Mouse (Mus musculus) CD8-positive naive resting alpha-beta T cell, adult 2 months (primary cell): Measurements from ENCODE around the gene Arsj.
A peak's percentile ranks its signal among the peaks of the same experiment; 100 is the strongest.

ENCODE experiments used
- DNase-seq, 2 experiments: peaks; one replicate each; pipeline ENCODE4 v3.0.0; 2022; ENCODE audit warnings: low read depth in 2 of 2, low spot score in 2 of 2

Arsj gene

DNA sequence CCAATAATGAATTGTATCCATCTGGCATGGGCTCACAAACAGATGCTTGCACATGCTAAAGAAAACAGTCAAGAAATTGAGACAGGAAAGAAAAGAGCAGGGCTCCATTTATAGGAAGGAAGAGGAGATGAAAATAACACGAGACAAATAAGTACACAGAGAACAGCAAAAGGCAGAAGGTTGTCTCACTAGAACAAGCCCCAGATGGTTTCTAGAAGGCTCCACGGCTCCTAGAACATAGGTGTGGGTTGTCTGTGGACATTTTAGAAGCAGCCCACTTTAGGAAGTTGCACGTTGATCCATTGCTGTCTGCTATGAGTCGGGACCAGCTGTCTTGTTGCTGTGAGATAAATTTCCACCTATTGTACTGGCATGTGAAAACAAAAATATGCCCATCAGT is 37.2 kb downstream of the Arsj start:
- no peak for DNase-seq

GRCm38 (mm10) chr3:126402836-126403235 is 39.4 kb downstream of the Arsj start:
- peak in 1 of 2 experiments; percentile 27 for DNase-seq

DNA sequence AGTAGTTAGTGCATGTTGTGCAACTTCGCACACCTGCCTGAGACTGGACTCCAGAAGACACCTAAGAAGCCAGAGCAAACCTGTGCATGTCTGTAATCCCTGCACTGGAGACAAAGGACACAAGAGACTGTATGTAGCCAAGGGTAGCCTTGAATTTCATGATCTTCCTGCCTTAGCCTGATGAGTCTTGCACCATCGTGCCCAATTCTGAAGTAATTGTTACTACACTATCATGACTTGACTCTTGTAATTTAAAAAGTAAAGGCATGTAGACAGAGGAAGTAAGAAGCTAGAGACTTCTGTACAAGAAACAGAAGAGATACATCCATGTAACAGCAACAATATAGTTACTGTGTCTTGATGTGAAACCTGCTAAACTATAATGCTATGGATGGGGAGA is 40.7 kb downstream of the Arsj start:
- no peak for DNase-seq

- no peak for DNase-seq
These were observed 67.1 kb downstream of the Arsj start for GRCm38 (mm10) chr3:126430524-126431064.

DNA sequence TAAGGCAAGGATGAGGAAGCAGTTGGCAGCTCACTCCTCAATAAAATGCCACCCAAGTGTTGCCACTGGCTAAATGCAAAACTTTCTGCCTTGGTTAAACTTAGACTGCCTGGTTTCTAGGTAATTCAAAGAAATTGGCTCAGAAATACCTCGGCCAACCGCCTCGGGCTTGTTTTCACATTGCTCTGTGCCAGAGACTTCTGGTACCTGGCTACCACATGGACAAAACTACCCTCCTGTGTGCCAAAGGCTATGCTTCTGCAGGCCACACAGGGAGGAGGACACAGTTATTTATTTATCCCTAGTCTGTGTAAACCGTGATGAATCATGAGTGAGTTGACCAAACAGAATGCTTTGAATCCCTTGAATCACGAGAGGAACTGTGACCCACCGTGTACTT is 75.8 kb downstream of the Arsj start:
- DNase-seq = no peak

DNA sequence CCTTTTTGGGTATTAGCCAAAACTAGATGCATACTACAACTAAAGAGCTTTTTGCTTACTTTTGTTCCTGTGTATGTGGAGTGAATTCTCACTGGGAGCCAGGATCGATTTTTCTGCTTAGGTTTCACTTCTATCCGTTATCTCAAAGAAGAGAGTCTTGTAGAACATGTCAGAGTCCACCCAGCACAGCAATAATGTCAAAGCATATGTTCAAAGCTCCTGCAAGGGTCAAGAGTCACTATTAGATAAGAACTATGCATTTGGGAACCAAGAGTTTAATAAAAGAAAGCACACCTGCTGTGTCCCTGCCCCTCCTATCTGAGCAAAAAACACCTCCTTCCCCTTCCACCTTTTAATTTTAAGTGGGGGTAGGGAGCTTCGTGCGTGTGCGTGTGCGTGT is 85.6 kb downstream of the Arsj start:
- no peak for DNase-seq

DNA sequence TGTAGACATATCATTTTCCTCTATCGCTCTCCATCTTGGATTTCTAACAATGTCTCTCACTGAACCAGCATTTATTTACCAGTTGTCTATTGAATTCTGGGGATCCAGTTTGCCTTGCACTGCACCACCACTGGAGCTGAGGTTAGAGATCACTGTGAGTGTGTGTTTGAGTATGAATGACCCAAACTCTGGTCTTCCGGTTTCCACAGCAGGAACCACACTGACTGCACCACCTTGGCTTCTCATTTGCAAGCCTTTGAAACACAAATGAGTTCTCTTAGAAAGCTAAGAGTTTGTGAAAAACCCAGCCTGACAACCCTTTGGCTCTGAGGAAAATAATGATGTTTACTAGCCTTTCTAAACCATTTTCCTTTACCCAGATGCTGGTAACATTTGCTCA is 86.0 kb downstream of the Arsj start:
- DNase-seq = no peak

DNA sequence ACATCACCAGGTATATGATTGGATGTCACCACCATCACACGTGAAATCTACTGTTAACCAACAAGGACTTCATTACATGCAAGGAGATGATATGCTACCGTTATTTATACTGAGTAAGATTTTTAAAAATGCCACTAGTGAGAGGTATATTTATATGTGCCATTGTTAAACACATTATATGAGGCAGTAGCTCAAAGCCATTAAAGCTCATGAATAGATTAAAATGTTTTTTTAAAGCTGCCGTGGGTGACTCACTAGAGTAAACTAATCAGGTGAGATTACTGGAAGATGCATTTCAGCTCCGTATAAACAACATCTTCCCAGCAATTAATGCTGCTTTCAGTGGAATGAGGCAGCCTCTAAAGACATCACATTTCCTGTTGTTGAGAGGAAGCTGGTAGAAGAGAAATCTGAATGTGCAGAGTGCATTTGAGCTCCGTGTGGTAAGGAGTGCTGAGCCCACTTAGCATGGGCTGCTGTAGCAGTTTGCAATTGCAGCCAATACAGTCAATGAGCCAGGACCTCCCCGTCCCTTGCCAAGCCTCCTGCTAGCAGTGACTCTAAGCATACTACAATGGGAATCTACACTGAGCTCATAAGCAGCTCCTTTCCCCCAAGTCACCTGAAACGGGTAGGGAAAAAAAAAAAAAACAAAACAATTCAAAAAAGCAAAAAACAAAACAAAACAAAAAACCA is 92.5 kb downstream of the Arsj start:
- DNase-seq = no peak

GRCm38 (mm10) chr3:126463119-126463815 is 99.8 kb downstream of the Arsj start:
- no peak for DNase-seq

DNA sequence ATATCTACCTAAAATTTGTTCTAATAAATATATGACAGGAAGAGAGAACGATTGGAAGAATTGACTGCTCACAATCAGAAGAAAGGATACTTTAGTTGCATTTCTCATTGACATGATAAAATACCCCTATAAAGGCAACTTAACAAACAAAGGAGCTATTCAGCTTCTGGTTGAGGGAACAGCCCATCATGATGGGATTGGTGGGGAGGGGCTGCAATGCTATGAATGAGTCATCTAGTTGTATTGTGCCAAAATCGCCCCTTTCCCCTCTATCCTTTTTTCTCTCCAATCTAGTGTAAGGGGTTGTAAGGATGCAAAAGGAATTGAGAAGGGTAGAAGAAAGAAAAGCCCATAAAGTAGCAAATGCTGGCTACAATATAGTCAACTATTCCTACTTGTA is 100.8 kb downstream of the Arsj start:
- no peak for DNase-seq
